Mouse (Mus musculus): ENCODE measurements around the gene Gm10750. TPM values are rescaled to one million over a fixed set of nuclear protein-coding genes. Genes with fewer than 3 reads are reported as not detected.
"Not testable (repeated sequence)": the region's sequence is repeated elsewhere in the genome, so short reads cannot be mapped to it uniquely, and the experiment has no call there.

Gene Gm10750
- not detected in 2 replicates for total RNA-seq (2012; rRNA removed)

DNA sequence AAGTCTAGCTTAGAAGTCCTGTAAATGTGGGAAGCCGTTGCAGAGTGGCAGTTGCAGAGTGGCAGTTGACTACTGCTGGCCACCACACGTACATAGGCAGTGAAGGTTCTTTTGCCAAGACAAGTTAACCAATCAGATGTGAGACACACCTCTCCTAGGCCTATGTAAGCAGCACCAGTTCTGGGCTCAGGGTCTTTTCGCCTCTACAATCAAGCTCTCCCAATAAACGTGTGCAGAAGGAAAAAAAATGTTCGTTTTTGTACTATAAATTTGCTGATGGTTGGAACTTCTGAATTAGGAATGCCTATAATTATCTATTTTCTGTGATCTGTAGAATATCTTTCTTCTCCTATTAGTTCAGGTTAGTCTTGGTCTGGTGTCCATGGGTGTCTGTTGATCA, at the start of gene Gm10750:
Gene Gm10750 (minus strand): TSS at position 101 of the 400 bp plus-strand sequence.
- H3K36me3 ChIP-seq (ENCODE audit: control insufficient read depth, insufficient read depth, low read length, poor library complexity, severe bottlenecking); H3K9me3 ChIP-seq (ENCODE audit: control insufficient read depth, insufficient read depth, low read depth, low read length); H3K4me1 ChIP-seq (ENCODE audit: control insufficient read depth in 2 of 2, insufficient read depth in 2 of 2, low read length in 2 of 2, poor library complexity in 1 of 2); DNase-seq (ENCODE audit: low read depth, low spot score); H3K27ac ChIP-seq (ENCODE audit: insufficient read depth, low read depth, low read length, poor library complexity, severe bottlenecking); H3K9ac ChIP-seq (ENCODE audit: insufficient read depth, low read depth, low read length, poor library complexity, severe bottlenecking); H3K4me3 ChIP-seq (ENCODE audit: insufficient read depth in 1 of 2, low read depth in 1 of 2, low read length in 2 of 2, poor library complexity in 1 of 2, severe bottlenecking in 1 of 2); in situ Hi-C loops (cut with MboI; ENCODE audit: low sequenced_read_pairs in 2 of 2, unreplicated experiment in 2 of 2): not testable (repeated sequence)

- no peaks in the 10 kb centered on the region for H3K36me3 ChIP-seq (ENCODE audit: control insufficient read depth, insufficient read depth, low read length, poor library complexity, severe bottlenecking)
- in situ Hi-C loops (cut with MboI; ENCODE audit: low sequenced_read_pairs in 2 of 2, unreplicated experiment in 2 of 2), result no loop called here
- H3K4me1 ChIP-seq (ENCODE audit: control insufficient read depth in 2 of 2, insufficient read depth in 2 of 2, low read length in 2 of 2, poor library complexity in 1 of 2), result no peaks in the 10 kb centered on the region
- H3K9ac ChIP-seq (ENCODE audit: insufficient read depth, low read depth, low read length, poor library complexity, severe bottlenecking), result no peak overlapping the region
- no peak overlapping the region for H3K4me3 ChIP-seq (ENCODE audit: insufficient read depth in 1 of 2, low read depth in 1 of 2, low read length in 2 of 2, poor library complexity in 1 of 2, severe bottlenecking in 1 of 2)
- DNase-seq (ENCODE audit: low read depth, low spot score), result no peak
- no peak for TF ChIP-seq HCFC1 (IDR thresholded peaks at IDR 0.05; ENCODE audit: borderline replicate concordance, insufficient read depth, low read length)
- TF ChIP-seq ZC3H11A (IDR thresholded peaks at IDR 0.05; ENCODE audit: borderline replicate concordance, low read depth, low read length), result no peak
- TF ChIP-seq MAFK (IDR thresholded peaks at IDR 0.05; ENCODE audit: insufficient read depth, low read depth, low read length), result no peak
- no peak for TF ChIP-seq CHD2 (IDR thresholded peaks at IDR 0.05; ENCODE audit: low read depth, low read length)
- no peak for TF ChIP-seq ZNF384 (IDR thresholded peaks at IDR 0.05; ENCODE audit: low read depth, low read length)
- H3K9me3 ChIP-seq (ENCODE audit: control insufficient read depth, insufficient read depth, low read depth, low read length), result no peaks in the 10 kb centered on the region
- H3K27ac ChIP-seq (ENCODE audit: insufficient read depth, low read depth, low read length, poor library complexity, severe bottlenecking), result no peak overlapping the region
Measured at GRCm38 (mm10) chr2:149004826-149005225, 12.2 kb downstream of the Gm10750 start.

- Histone ChIP-seq H3K36me3 (ENCODE audit: control insufficient read depth, insufficient read depth, low read length, poor library complexity, severe bottlenecking) (no peaks in the 10 kb centered on the region), H3K9ac (ENCODE audit: insufficient read depth, low read depth, low read length, poor library complexity, severe bottlenecking) (no peak within 1 kb of the TSS), H3K9me3 (ENCODE audit: control insufficient read depth, insufficient read depth, low read depth, low read length) (no peaks in the 10 kb centered on the region), H3K4me3 (ENCODE audit: insufficient read depth in 1 of 2, low read depth in 1 of 2, low read length in 2 of 2, poor library complexity in 1 of 2, severe bottlenecking in 1 of 2) (no peak within 1 kb of the TSS), H3K4me1 (ENCODE audit: control insufficient read depth in 2 of 2, insufficient read depth in 2 of 2, low read length in 2 of 2, poor library complexity in 1 of 2) (no peaks in the 10 kb centered on the region), H3K27ac (ENCODE audit: insufficient read depth, low read depth, low read length, poor library complexity, severe bottlenecking) (no peak within 1 kb of the TSS)
- TF ChIP-seq ZC3H11A (IDR thresholded peaks at IDR 0.05; ENCODE audit: borderline replicate concordance, low read depth, low read length), result no peak
- TF ChIP-seq HCFC1 (IDR thresholded peaks at IDR 0.05; ENCODE audit: borderline replicate concordance, insufficient read depth, low read length), result no peak
- TF ChIP-seq MAFK (IDR thresholded peaks at IDR 0.05; ENCODE audit: insufficient read depth, low read depth, low read length), result no peak
- TF ChIP-seq CHD2 (IDR thresholded peaks at IDR 0.05; ENCODE audit: low read depth, low read length), result no peak
- no peak for TF ChIP-seq ZNF384 (IDR thresholded peaks at IDR 0.05; ENCODE audit: low read depth, low read length)
- in situ Hi-C loops (cut with MboI; ENCODE audit: low sequenced_read_pairs in 2 of 2, unreplicated experiment in 2 of 2), result no loop called here
- no peak for DNase-seq (ENCODE audit: low read depth, low spot score)
Measured at GRCm38 (mm10) chr2:149003151-149003550, 13.9 kb downstream of the Gm10750 start, which contains the start of gene Gm1330. Gm1330 (minus strand) TSS chr2:149003251.

- Histone ChIP-seq H3K9me3 (ENCODE audit: control insufficient read depth, insufficient read depth, low read depth, low read length) (no peaks in the 10 kb centered on the region), H3K36me3 (ENCODE audit: control insufficient read depth, insufficient read depth, low read length, poor library complexity, severe bottlenecking) (no peaks in the 10 kb centered on the region), H3K27ac (ENCODE audit: insufficient read depth, low read depth, low read length, poor library complexity, severe bottlenecking) (no peak overlapping the region), H3K4me3 (ENCODE audit: insufficient read depth in 1 of 2, low read depth in 1 of 2, low read length in 2 of 2, poor library complexity in 1 of 2, severe bottlenecking in 1 of 2) (no peak overlapping the region), H3K9ac (ENCODE audit: insufficient read depth, low read depth, low read length, poor library complexity, severe bottlenecking) (no peak overlapping the region), H3K4me1 (ENCODE audit: control insufficient read depth in 2 of 2, insufficient read depth in 2 of 2, low read length in 2 of 2, poor library complexity in 1 of 2) (no peaks in the 10 kb centered on the region)
- TF ChIP-seq HCFC1 (IDR thresholded peaks at IDR 0.05; ENCODE audit: borderline replicate concordance, insufficient read depth, low read length), result no peak
- TF ChIP-seq CHD2 (IDR thresholded peaks at IDR 0.05; ENCODE audit: low read depth, low read length), result no peak
- no peak for TF ChIP-seq ZC3H11A (IDR thresholded peaks at IDR 0.05; ENCODE audit: borderline replicate concordance, low read depth, low read length)
- no peak for TF ChIP-seq MAFK (IDR thresholded peaks at IDR 0.05; ENCODE audit: insufficient read depth, low read depth, low read length)
- TF ChIP-seq ZNF384 (IDR thresholded peaks at IDR 0.05; ENCODE audit: low read depth, low read length), result no peak
- in situ Hi-C loops (cut with MboI; ENCODE audit: low sequenced_read_pairs in 2 of 2, unreplicated experiment in 2 of 2), result no loop called here
- no peak for DNase-seq (ENCODE audit: low read depth, low spot score)
Measured at GRCm38 (mm10) chr2:148995133-148995532, 21.9 kb downstream of the Gm10750 start.

Other genes with a start within 250 kb of the Gm10750 start
- not detected in 2 replicates for gene Cst11, start 245.7 kb downstream of the Gm10750 start, total RNA-seq (2012; rRNA removed)
- 1.3 TPM in 1 of 2 replicates, not detected in the other for gene 8030411F24Rik, start 235.2 kb downstream of the Gm10750 start, total RNA-seq (2012; rRNA removed)
- not detected in 2 replicates for gene Cst12, start 227.9 kb downstream of the Gm10750 start, total RNA-seq (2012; rRNA removed)
- gene Cst8, start 218.5 kb downstream of the Gm10750 start, total RNA-seq (2012; rRNA removed), result not detected in 2 replicates
- not detected in 2 replicates for gene Cst13, start 197.2 kb downstream of the Gm10750 start, total RNA-seq (2012; rRNA removed)
- not detected in 2 replicates for gene Cst9, start 182.1 kb downstream of the Gm10750 start, total RNA-seq (2012; rRNA removed)
- gene 9230104L09Rik, start 152.2 kb downstream of the Gm10750 start, total RNA-seq (2012; rRNA removed), result not detected in 2 replicates
- gene Cst3, start 141.5 kb downstream of the Gm10750 start, total RNA-seq (2012; rRNA removed), result 304 and 327 TPM in 2 replicates
- gene Gm1330, start 14.0 kb downstream of the Gm10750 start, total RNA-seq (2012; rRNA removed), result not detected in 2 replicates